In the genomic region with DNA sequence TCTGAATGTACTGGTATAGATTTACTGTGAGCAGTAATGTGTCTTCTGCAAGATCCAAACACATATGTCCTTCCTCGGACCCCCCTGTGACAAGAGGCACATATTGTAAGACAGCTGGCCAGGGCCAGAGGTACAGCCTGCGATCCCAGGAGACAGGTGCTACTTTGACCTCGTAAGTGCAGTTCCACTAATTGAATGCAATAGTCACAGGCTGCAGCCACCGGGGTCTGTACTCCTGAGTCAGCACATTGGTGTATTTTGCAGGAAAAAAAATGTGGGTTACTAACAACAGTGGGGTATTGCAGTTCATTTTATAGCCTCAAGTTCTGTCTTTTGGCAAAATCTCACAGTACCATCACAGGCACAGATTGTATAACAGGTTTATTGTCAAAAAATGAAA, we compare ENCODE assay signal across 18 mouse cellular contexts.
DNase-seq lines count a peak whose midpoint lies in the region; ATAC-seq and TF ChIP-seq lines count a peak whose summit lies in the region.
"Had no signal": no experiment of that assay in that cellular context is flagged by ENCODE, and none has a peak within 500 bp of the region (broad histone marks: within the 10 kb centered on the region; RNA-seq: fewer than 3 reads in every experiment).

No protein-coding gene starts in this region.

- H3K9me3 ChIP-seq in heart, embryonic 11.5 days (replicated peaks; ENCODE audit: control insufficient read depth, low read length): no peaks in the 10 kb centered on the region
- H3K9me3 ChIP-seq in stomach, embryonic 14.5 days (ENCODE audit: control insufficient read depth, low read depth, low read length): no peaks in the 10 kb centered on the region
- H3K9me3 ChIP-seq in stomach, postnatal 0 days (ENCODE audit: control insufficient read depth, low read length): no peaks in the 10 kb centered on the region
- H3K9me3 ChIP-seq: intestine, embryonic 15.5 days; limb, embryonic 15.5 days; liver, embryonic 15.5 days had no signal

- H3K4me2 ChIP-seq in heart, embryonic 11.5 days: no peak overlapping the region
- peak overlapping the region; percentile 4; the same call in 1 of the 2 replicates for H3K4me2 ChIP-seq in stomach, embryonic 14.5 days (replicated peaks; ENCODE audit: low read depth, low read length)
- H3K4me2 ChIP-seq in stomach, postnatal 0 days (replicated peaks; ENCODE audit: low read depth): no peak overlapping the region
- H3K4me2 ChIP-seq: limb, embryonic 15.5 days; liver, embryonic 15.5 days; midbrain, embryonic 11.5 days had no signal

- peak; percentile 53 for DNase-seq in embryo, embryonic 10.5 days (ENCODE audit: low spot score)
- no peak for DNase-seq in embryo, embryonic 10 days (ENCODE audit: low spot score)
- DNase-seq in heart, adult 11 months: peak; percentile 79
- no peak for DNase-seq in stomach, postnatal 0 days (ENCODE audit: low spot score)
- no peak for DNase-seq in retina, postnatal 1 day
- DNase-seq: adrenal gland, adult 8-10 months; gastrocnemius, postnatal 14 days; layer of hippocampus, postnatal 36 days; thymus, postnatal 36 days had no signal

- H3K4me3 ChIP-seq in heart, embryonic 11.5 days (ENCODE audit: low read depth, low read length): no peak overlapping the region
- no peak overlapping the region for H3K4me3 ChIP-seq in stomach, embryonic 14.5 days (ENCODE audit: low read depth, low read length)
- H3K4me3 ChIP-seq in stomach, postnatal 0 days (ENCODE audit: low read depth, low read length): no peak overlapping the region
- H3K4me3 ChIP-seq: intestine, embryonic 15.5 days; limb, embryonic 15.5 days; liver, embryonic 15.5 days had no signal

- no peak for TF ChIP-seq EP300 in stomach, postnatal 0 days (optimal IDR thresholded peaks at IDR 0.05)

- H3K27me3 ChIP-seq in heart, embryonic 11.5 days (ENCODE audit: control insufficient read depth, insufficient read depth, low read length): no peaks in the 10 kb centered on the region
- no peaks in the 10 kb centered on the region for H3K27me3 ChIP-seq in stomach, embryonic 14.5 days (ENCODE audit: control insufficient read depth, insufficient read depth, low read length)
- no peaks in the 10 kb centered on the region for H3K27me3 ChIP-seq in stomach, postnatal 0 days (ENCODE audit: control insufficient read depth, insufficient read depth, low read length)
- H3K27me3 ChIP-seq: intestine, embryonic 15.5 days; limb, embryonic 15.5 days; liver, embryonic 15.5 days; Patski had no signal

- no peak for TF ChIP-seq CTCF in stomach, postnatal 0 days (IDR thresholded peaks at IDR 0.05; ENCODE audit: low read depth)

- 79% methylated on average over 4 of the region's 4 CpGs for WGBS in heart, embryonic 11.5 days (ENCODE audit: insufficient replicate concordance)
- 52% methylated on average over 4 of the region's 4 CpGs for WGBS in stomach, embryonic 14.5 days
- WGBS in stomach, postnatal 0 days: 65% methylated on average over 4 of the region's 4 CpGs

- no peak for ATAC-seq in heart, embryonic 11.5 days (replicated peaks; ENCODE audit: insufficient number of reproducible peaks, low FRiP score, low TSS enrichment)
- ATAC-seq in stomach, embryonic 14.5 days (ENCODE audit: insufficient number of reproducible peaks, insufficient read depth, low FRiP score, low read depth): no peak
- no peak for ATAC-seq in stomach, postnatal 0 days (ENCODE audit: low FRiP score, low TSS enrichment)
- ATAC-seq in granulocyte monocyte progenitor cell, adult 5-6 weeks (replicated peaks; ENCODE audit: poor library complexity, severe bottlenecking): no peak
- ATAC-seq: Patski had no signal

- H3K4me1 ChIP-seq in heart, embryonic 11.5 days (ENCODE audit: control insufficient read depth, insufficient read depth, low read length): peaks cover 6% of the 10 kb centered on the region; the same call in 1 of the 2 replicates
- H3K4me1 ChIP-seq in stomach, embryonic 14.5 days (ENCODE audit: control insufficient read depth, insufficient read depth, low read length): peaks cover 16% of the 10 kb centered on the region
- H3K4me1 ChIP-seq in stomach, postnatal 0 days (replicated peaks; ENCODE audit: control insufficient read depth, insufficient read depth): 0 out of 2 replicates have a peak, but pooled peaks cover 2% of the 10 kb centered on the region
- H3K4me1 ChIP-seq: liver, embryonic 15.5 days had no signal

- no peaks in the 10 kb centered on the region for H3K36me3 ChIP-seq in heart, embryonic 11.5 days (ENCODE audit: control insufficient read depth, insufficient read depth, low read length)
- H3K36me3 ChIP-seq in stomach, embryonic 14.5 days (ENCODE audit: control insufficient read depth, insufficient read depth, low read length): no peaks in the 10 kb centered on the region
- no peaks in the 10 kb centered on the region for H3K36me3 ChIP-seq in stomach, postnatal 0 days (ENCODE audit: control insufficient read depth, insufficient read depth, low read length)
- H3K36me3 ChIP-seq: intestine, embryonic 15.5 days; limb, embryonic 15.5 days; liver, embryonic 15.5 days had no signal

- H3K27ac ChIP-seq in heart, embryonic 11.5 days (ENCODE audit: low read depth, low read length): no peak overlapping the region
- no peak overlapping the region; the same call in 1 of the 2 replicates for H3K27ac ChIP-seq in stomach, embryonic 14.5 days (ENCODE audit: low read length)
- H3K27ac ChIP-seq in stomach, postnatal 0 days (replicated peaks): no peak overlapping the region
- H3K27ac ChIP-seq: intestine, embryonic 15.5 days; limb, embryonic 15.5 days; liver, embryonic 15.5 days; macrophage had no signal

- no peak overlapping the region for H3K9ac ChIP-seq in heart, embryonic 11.5 days (ENCODE audit: low read depth, low read length)
- H3K9ac ChIP-seq in stomach, embryonic 14.5 days (replicated peaks; ENCODE audit: low read depth, low read length): no peak overlapping the region
- H3K9ac ChIP-seq in stomach, postnatal 0 days (ENCODE audit: low read length): no peak overlapping the region
- H3K9ac ChIP-seq: intestine, embryonic 15.5 days; limb, embryonic 15.5 days; liver, embryonic 15.5 days had no signal

Comparison
In these comparisons a context has a peak if more than half of its experiments do, and no peak if none do; other contexts are left out.
1. DNase-seq: peak in embryo, embryonic 10.5 days (single experiment) and heart, adult 11 months (single experiment); none in embryo, embryonic 10 days (single experiment), stomach, postnatal 0 days (single experiment) and retina, postnatal 1 day (single experiment).